Mouse (Mus musculus): ENCODE results near the gene Chpf.

DNA sequence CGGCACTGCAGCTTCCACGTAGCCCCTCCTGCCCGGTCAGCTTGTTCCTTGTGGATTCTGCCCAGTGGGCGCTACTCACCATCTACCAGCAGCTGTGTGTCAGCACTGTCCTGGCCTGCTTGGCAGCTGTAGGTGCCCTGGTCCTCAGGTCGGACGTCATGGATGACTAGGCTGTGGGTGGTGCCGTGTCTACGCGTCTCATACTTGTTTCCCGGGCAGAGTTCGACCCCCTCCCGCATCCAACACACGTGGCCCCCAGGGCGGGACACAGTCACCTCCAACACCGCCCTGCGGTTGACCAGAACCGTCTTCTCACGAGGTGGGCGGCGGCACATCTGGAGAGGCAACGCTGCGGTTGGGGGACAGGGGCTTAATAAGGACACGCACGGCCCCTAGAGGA is 7.5 kb upstream of the Chpf start:
- TF ChIP-seq CTCF (IDR thresholded peaks at IDR 0.05; ENCODE audit: low read depth) (no peak), EP300 (optimal IDR thresholded peaks at IDR 0.05) (no peak)

Data from stomach, postnatal 0 days (tissue).